Mouse (Mus musculus) CD4-positive, CD25-positive, alpha-beta regulatory T cell (primary cell): ENCODE measurements around the gene Zfp386. TPM values are rescaled to one million over a fixed set of nuclear protein-coding genes. Genes with fewer than 3 reads are reported as not detected.

ENCODE experiments used
- polyA plus RNA-seq: library from polyadenylated mRNA; unstranded; fragments of 100-300 nt; shearing (Covaris generic); gene quantifications from one replicate; pipeline ENCODE4 v1.2.1, GENCODE M21; 2017

Gene Zfp386
- 42.2 TPM for polyA plus RNA-seq

GRCm38 (mm10) chr12:116047440-116048377 lies at the start of gene Zfp386:
Gene Zfp386 (plus strand): TSS chr12:116047724.

DNA sequence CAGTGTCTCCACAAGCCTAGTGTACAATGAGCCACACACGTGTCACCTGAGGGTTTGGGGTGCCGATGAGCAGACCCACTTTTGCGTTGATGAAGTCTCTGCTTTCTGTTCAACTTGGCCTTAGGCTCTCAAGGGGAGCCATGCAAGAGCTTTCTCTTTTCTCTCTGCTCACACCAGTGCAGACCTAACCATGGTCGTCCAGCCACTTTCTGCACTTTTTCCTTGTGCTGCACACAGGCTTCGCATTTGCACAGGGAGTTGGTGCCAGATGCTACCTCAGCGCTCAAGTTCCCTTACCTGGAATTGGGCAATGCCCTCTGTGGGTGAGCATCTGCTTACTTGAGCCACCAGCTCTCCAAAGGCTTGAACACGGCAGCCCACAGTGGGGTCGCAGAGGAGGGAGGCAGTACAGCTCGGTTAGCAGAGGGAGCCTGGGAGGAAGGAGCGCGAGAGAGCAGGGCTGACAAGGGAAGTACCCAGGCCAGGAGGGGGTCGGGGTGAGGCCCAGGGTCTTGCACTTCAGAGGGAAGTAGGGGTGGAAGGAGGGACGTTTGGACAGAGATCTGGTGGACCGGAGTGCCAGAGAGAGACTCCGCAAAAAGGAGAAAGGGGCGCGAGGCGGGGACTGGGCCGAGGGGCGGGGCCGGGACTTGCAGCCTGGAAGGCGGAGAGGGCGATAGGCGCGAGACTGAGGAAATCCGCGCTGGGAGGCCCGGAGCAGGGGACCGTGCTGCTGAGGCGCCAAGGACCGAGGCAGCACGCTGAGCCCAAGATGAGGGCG lies 29.7 kb downstream of the Zfp386 start, which contains the start of gene Vipr2:
Vipr2 (plus strand) TSS at position 653 of the 781 bp plus-strand sequence.

Other genes with a start within 250 kb of the Zfp386 start
- gene Vipr2, start 30.0 kb downstream of the Zfp386 start, polyA plus RNA-seq, result 0.61 TPM
- 2.0 TPM for gene Wdr60, start 215.3 kb downstream of the Zfp386 start, polyA plus RNA-seq
- not detected for gene Gm11027, start 227.7 kb downstream of the Zfp386 start, polyA plus RNA-seq
- gene Esyt2, start 233.5 kb downstream of the Zfp386 start, polyA plus RNA-seq, result 187 TPM